Mouse (Mus musculus): ENCODE data around the gene Mms22l.
"Not testable (repeated sequence)": the region's sequence is repeated elsewhere in the genome, so short reads cannot be mapped to it uniquely, and the experiment has no call there.

Mms22l gene

GRCm38 (mm10) chr4:24496116-24496952 lies at the start of gene Mms22l:
Gene Mms22l (plus strand): TSS chr4:24496451.
- DNase-seq (ENCODE audit: low read depth, low spot score), result peak; percentile 82

- not testable (repeated sequence) for DNase-seq (ENCODE audit: low read depth, low spot score)
Measured at GRCm38 (mm10) chr4:24484046-24484445, 12.2 kb upstream of the Mms22l start.

GRCm38 (mm10) chr4:24496953-24497319 lies 685 bp downstream of the Mms22l start:
- no peak for DNase-seq (ENCODE audit: low read depth, low spot score)

GRCm38 (mm10) chr4:24509195-24509594 lies 12.9 kb downstream of the Mms22l start:
- no peak for DNase-seq (ENCODE audit: low read depth, low spot score)

GRCm38 (mm10) chr4:24536989-24537388 lies 40.7 kb downstream of the Mms22l start:
- DNase-seq (ENCODE audit: low read depth, low spot score), result no peak

- DNase-seq (ENCODE audit: low read depth, low spot score), result no peak
Measured at GRCm38 (mm10) chr4:24543421-24543820, 47.2 kb downstream of the Mms22l start.

GRCm38 (mm10) chr4:24544677-24545151 lies 48.5 kb downstream of the Mms22l start:
- no peak for DNase-seq (ENCODE audit: low read depth, low spot score)

GRCm38 (mm10) chr4:24556116-24556820 lies 60.0 kb downstream of the Mms22l start:
- DNase-seq (ENCODE audit: low read depth, low spot score), result no peak

- DNase-seq (ENCODE audit: low read depth, low spot score), result no peak
Measured at GRCm38 (mm10) chr4:24557149-24557548, 60.9 kb downstream of the Mms22l start.

GRCm38 (mm10) chr4:24568026-24568425 lies 71.8 kb downstream of the Mms22l start:
- DNase-seq (ENCODE audit: low read depth, low spot score), result no peak

GRCm38 (mm10) chr4:24568989-24569556 lies 72.8 kb downstream of the Mms22l start:
- DNase-seq (ENCODE audit: low read depth, low spot score), result no peak

GRCm38 (mm10) chr4:24574276-24574675 lies 78.0 kb downstream of the Mms22l start:
- peak; percentile 24 for DNase-seq (ENCODE audit: low read depth, low spot score)

GRCm38 (mm10) chr4:24577594-24577993 lies 81.3 kb downstream of the Mms22l start:
- no peak for DNase-seq (ENCODE audit: low read depth, low spot score)

- DNase-seq (ENCODE audit: low read depth, low spot score), result no peak
Measured at GRCm38 (mm10) chr4:24582295-24582694, 86.0 kb downstream of the Mms22l start.

- DNase-seq (ENCODE audit: low read depth, low spot score), result no peak
Measured at GRCm38 (mm10) chr4:24583997-24584396, 87.7 kb downstream of the Mms22l start.

GRCm38 (mm10) chr4:24594824-24595223 lies 98.6 kb downstream of the Mms22l start:
- DNase-seq (ENCODE audit: low read depth, low spot score), result no peak

- no peak for DNase-seq (ENCODE audit: low read depth, low spot score)
Measured at GRCm38 (mm10) chr4:24596942-24597611, 100.8 kb downstream of the Mms22l start.

GRCm38 (mm10) chr4:24598637-24599036 lies 102.4 kb downstream of the Mms22l start:
- no peak for DNase-seq (ENCODE audit: low read depth, low spot score)

- DNase-seq (ENCODE audit: low read depth, low spot score), result no peak
Measured at GRCm38 (mm10) chr4:24601711-24602110, 105.5 kb downstream of the Mms22l start.

- DNase-seq (ENCODE audit: low read depth, low spot score), result no peak
Measured at GRCm38 (mm10) chr4:24609085-24609484, 112.8 kb downstream of the Mms22l start.

- DNase-seq (ENCODE audit: low read depth, low spot score), result no peak
Measured at GRCm38 (mm10) chr4:24609564-24609963, 113.3 kb downstream of the Mms22l start.

GRCm38 (mm10) chr4:24620005-24620404 lies 123.8 kb downstream of the Mms22l start:
- DNase-seq (ENCODE audit: low read depth, low spot score), result no peak
